Comparison of ENCODE assay signal across 8 mouse cellular contexts in genomic region chr7:127104560-127105332, GRCm38 (mm10). TPM values are rescaled to one million over a fixed set of nuclear protein-coding genes. Genes with fewer than 3 reads are reported as not detected.
DNase-seq lines count a peak whose midpoint lies in the region; ATAC-seq and TF ChIP-seq lines count a peak whose summit lies in the region.

No protein-coding gene starts in this region.

- H3K9ac ChIP-seq in hindbrain, embryonic 11.5 days (ENCODE audit: low read depth, low read length) = peak overlapping the region; percentile 47; the same call in 1 of the 2 replicates
- H3K9ac ChIP-seq in lung, postnatal 0 days (replicated peaks; ENCODE audit: low read depth) = no peak overlapping the region

- no peak overlapping the region for H3K4me3 ChIP-seq in hindbrain, embryonic 11.5 days (ENCODE audit: low read depth, low read length)
- H3K4me3 ChIP-seq in lung, postnatal 0 days (ENCODE audit: low read depth, low read length) = no peak overlapping the region

- TF ChIP-seq CTCF in lung, postnatal 0 days (IDR thresholded peaks at IDR 0.05) = peak; percentile 95

- peak; percentile 89 for ATAC-seq in hindbrain, embryonic 11.5 days (ENCODE audit: low FRiP score)
- peak; percentile 92 for ATAC-seq in lung, postnatal 0 days

- no peaks in the 10 kb centered on the region for H3K27me3 ChIP-seq in hindbrain, embryonic 11.5 days (ENCODE audit: control insufficient read depth, insufficient read depth, low read length)
- no peaks in the 10 kb centered on the region for H3K27me3 ChIP-seq in lung, postnatal 0 days (replicated peaks; ENCODE audit: insufficient read depth, low read length)

- H3K27ac ChIP-seq in hindbrain, embryonic 11.5 days (ENCODE audit: low read depth, low read length) = 0 out of 2 replicates have a peak overlapping the region, but pooled peaks have one; percentile 12
- H3K27ac ChIP-seq in lung, postnatal 0 days (ENCODE audit: low read length) = no peak overlapping the region

- no peaks in the 10 kb centered on the region for H3K4me1 ChIP-seq in hindbrain, embryonic 11.5 days (replicated peaks; ENCODE audit: control insufficient read depth, insufficient read depth, low read length)
- H3K4me1 ChIP-seq in lung, postnatal 0 days (ENCODE audit: insufficient read depth, low read depth, low read length) = 0 out of 2 replicates have a peak, but pooled peaks cover 3% of the 10 kb centered on the region

- no peaks in the 10 kb centered on the region for H3K36me3 ChIP-seq in hindbrain, embryonic 11.5 days (ENCODE audit: control insufficient read depth, insufficient read depth, low read length)
- no peaks in the 10 kb centered on the region for H3K36me3 ChIP-seq in lung, postnatal 0 days (ENCODE audit: insufficient read depth, low read length)

- H3K4me2 ChIP-seq in hindbrain, embryonic 11.5 days (replicated peaks; ENCODE audit: low read depth, low read length) = peak overlapping the region; percentile 20
- peak overlapping the region; percentile 42 for H3K4me2 ChIP-seq in lung, postnatal 0 days (replicated peaks; ENCODE audit: low read depth, low read length)

- H3K9me3 ChIP-seq in hindbrain, embryonic 11.5 days (ENCODE audit: control insufficient read depth, low read length) = no peaks in the 10 kb centered on the region
- no peaks in the 10 kb centered on the region for H3K9me3 ChIP-seq in lung, postnatal 0 days (ENCODE audit: low read length)

- TF ChIP-seq EP300 in lung, postnatal 0 days (IDR thresholded peaks at IDR 0.05) = no peak

- 16% methylated on average over 17 of the region's 17 CpGs for whole genome bisulfite sequencing in hindbrain, embryonic 11.5 days
- 15% methylated on average over 17 of the region's 17 CpGs for WGBS in lung, postnatal 0 days

- peak; percentile 85 for DNase-seq in Muller cell, postnatal 12 days (ENCODE audit: inconsistent ontology term)
- peak; percentile 96 for DNase-seq in cerebellum, adult 9-10 months
- peak; percentile 44 to 94 for DNase-seq in frontal cortex, adult 2 months (ENCODE audit: extremely low spot score in 1 of 2, low spot score in 1 of 2)
- peak; percentile 94 for DNase-seq in hindbrain, embryonic 11.5 days (ENCODE audit: low spot score)
- DNase-seq in layer of hippocampus, adult 9-11 months = peak; percentile 74
- peak; percentile 94 for DNase-seq in lung, postnatal 0 days (ENCODE audit: low spot score)
- DNase-seq in ovary, postnatal 14 days (ENCODE audit: low spot score) = peak; percentile 80
- DNase-seq in thymus, postnatal 14 days = peak; percentile 88

RNA-seq across cellular contexts. Expression of gene AI467606, which starts 13.6 kb away (rescaled TPM):
- polyA plus RNA-seq in frontal cortex, adult 2 months (2012; rRNA removed) = 2.3 and 2.9 TPM in 2 replicates
- polyA plus RNA-seq in hindbrain, embryonic 11.5 days (2014; fragmentation: Nextera tagmentation; extraction: Ambion mirVana) = 1.0 and 1.3 TPM in 2 replicates
- polyA plus RNA-seq in lung, postnatal 0 days (2015; fragmentation: Nextera tagmentation; extraction: Ambion mirVana) = 14.6 and 16.0 TPM in 2 replicates

RNA-seq across cellular contexts. Expression of gene Qprt, which starts 17.3 kb away (rescaled TPM):
- 0.86 TPM in 2 replicates for polyA plus RNA-seq in frontal cortex, adult 2 months (2012; rRNA removed)
- polyA plus RNA-seq in hindbrain, embryonic 11.5 days (2014; fragmentation: Nextera tagmentation; extraction: Ambion mirVana) = 1.7 and 2.0 TPM in 2 replicates
- polyA plus RNA-seq in lung, postnatal 0 days (2015; fragmentation: Nextera tagmentation; extraction: Ambion mirVana) = 0.14 and 0.21 TPM in 2 replicates

RNA-seq across cellular contexts. Expression of gene Zg16, which starts 17.6 kb away (rescaled TPM):
- 0.16 and 0.23 TPM in 2 replicates for polyA plus RNA-seq in frontal cortex, adult 2 months (2012; rRNA removed)
- polyA plus RNA-seq in hindbrain, embryonic 11.5 days (2014; fragmentation: Nextera tagmentation; extraction: Ambion mirVana) = not detected in 2 replicates
- 0.20 and 0.30 TPM in 2 replicates for polyA plus RNA-seq in lung, postnatal 0 days (2015; fragmentation: Nextera tagmentation; extraction: Ambion mirVana)

RNA-seq across cellular contexts. Expression of gene Spn, which starts 32.9 kb away (rescaled TPM):
- polyA plus RNA-seq in frontal cortex, adult 2 months (2012; rRNA removed) = 0.15 and 0.16 TPM in 2 replicates
- 0.07 and 0.08 TPM in 2 replicates for polyA plus RNA-seq in hindbrain, embryonic 11.5 days (2014; fragmentation: Nextera tagmentation; extraction: Ambion mirVana)
- 0.73 and 0.83 TPM in 2 replicates for polyA plus RNA-seq in lung, postnatal 0 days (2015; fragmentation: Nextera tagmentation; extraction: Ambion mirVana)
